Mouse (Mus musculus) spleen, postnatal 10 days (tissue): ENCODE data around the gene Mpig6b.

Experiments used
- DNase-seq, 2 experiments: peaks; one replicate each; pipeline ENCODE4 v3.0.0; 2021 to 2022; ENCODE audit warnings: low spot score in 2 of 2

Gene Mpig6b

DNA sequence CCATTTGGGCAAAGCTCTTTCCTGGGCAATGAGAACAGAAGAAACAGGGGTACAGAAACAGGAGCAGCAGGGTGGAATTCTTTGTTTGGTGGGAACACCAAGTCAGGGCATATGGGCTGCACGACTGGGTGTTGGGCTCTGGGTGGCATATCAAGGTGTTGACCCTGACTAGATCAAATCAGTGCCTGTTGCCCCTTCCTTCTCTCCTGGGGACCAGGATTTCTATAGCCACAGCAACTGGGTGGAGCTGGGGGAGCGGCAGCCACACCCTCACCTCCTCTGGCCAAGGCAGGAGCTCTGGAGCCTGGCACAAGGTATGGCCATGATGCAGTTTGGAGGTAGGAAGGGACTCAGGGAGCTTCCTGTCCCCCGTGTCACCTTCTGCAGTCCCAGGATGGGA lies 47.8 kb downstream of the Mpig6b start:
- no peak for DNase-seq

DNA sequence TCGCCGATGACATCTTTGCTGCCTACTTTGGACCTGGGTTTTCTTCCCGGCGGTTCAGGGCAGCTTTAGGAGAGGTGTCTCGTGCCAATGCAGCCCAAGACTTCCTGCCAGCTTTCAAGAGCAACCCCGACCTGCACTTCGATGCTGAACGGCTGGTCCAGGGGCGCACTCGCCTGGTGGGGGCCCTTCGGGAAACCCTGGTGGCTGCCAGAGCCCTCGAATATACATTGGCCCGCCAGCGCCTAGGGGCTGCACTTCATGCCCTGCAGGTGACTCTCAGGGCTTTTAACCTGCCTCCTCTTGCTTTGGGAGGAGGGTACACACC lies 48.3 kb downstream of the Mpig6b start:
- no peak for DNase-seq

DNA sequence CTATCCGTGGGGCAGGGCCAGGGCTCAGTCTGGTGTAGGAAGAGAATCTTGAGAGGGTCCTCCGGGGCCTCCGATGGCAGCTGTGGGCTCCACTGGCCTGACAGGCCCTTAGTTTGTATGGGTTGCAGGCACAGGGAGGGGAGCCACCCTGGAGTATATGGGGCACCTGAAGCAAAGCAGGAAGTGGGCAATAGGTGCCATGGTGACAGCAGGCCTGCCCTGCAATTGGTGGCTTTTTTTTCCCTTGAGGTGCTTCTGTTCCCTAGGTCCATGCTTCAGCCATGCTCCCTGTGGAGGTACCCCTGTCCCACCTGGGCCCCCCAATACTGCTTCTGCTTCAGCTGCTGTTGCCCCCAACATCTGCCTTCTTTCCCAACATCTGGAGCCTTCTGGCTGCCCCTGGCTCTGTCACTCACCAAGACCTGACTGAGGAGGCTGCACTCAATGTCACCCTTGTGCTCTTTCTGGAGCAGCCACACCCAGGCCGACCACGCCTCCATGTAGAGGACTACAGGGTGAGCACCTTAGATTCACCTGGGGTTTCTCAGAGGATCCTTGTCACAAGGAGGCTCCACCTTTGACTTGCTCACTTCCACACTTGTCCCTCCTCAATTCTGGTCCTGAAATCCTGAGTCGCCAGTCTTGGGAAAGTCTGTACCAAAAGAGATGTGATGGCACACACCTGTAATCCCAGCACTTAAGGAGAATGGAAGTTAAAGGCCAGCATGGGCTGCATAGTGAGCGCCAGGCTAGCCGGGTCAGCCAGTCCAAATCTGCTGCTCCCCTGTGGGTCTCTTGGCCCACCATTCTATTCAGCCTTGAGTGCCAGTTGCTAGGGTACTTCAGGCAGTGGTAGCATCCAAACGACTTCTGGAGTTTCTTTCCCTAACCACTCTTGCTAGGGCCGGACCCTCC lies 48.9 kb downstream of the Mpig6b start:
- no peak for DNase-seq

DNA sequence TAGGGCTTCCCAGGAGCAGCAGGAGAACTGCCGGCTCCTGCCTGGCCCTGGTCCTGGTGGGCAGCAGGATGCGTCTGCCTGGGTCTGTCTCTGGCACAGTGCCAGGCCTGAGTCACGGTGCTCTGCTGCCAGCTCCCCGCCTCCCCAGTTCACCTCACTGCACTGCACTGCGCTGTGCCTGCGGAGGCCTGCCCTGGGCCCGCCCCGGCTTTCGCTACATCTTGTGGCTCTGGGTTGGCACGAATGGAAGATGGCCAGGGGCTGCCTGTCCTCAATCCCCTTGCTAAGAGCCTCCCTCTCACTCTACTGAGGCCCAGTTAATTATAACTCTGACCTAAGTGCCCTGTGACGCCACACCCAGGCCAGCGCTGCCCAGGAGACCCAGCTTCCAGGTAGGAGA lies 49.6 kb downstream of the Mpig6b start, which contains the start of gene Vwa7:
Gene Vwa7 (plus strand): TSS at position 204 of the 400 bp plus-strand sequence.
- DNase-seq, result peak in 1 of 2 experiments; percentile 51

DNA sequence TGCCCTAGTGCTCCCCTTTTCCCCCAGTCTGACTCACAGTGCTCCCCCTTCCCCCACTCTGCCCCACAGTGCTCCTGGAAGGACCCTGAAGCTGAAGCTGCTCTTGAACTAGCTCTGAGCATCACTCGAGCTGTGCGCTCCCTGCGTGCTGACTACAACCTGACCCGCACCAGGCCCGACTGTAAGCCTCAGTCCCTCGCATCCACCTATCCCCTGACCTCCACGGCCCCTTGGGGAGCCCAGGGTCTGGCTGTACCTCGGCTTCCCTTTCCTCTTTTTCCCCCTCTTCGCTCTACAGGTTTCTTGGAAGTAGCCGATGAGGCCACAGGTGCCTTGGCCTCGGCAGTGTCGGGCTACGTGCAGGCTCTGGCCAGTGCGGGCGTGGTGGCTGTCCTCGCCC lies 50.7 kb downstream of the Mpig6b start:
- DNase-seq, result peak in 1 of 2 experiments; percentile 15

DNA sequence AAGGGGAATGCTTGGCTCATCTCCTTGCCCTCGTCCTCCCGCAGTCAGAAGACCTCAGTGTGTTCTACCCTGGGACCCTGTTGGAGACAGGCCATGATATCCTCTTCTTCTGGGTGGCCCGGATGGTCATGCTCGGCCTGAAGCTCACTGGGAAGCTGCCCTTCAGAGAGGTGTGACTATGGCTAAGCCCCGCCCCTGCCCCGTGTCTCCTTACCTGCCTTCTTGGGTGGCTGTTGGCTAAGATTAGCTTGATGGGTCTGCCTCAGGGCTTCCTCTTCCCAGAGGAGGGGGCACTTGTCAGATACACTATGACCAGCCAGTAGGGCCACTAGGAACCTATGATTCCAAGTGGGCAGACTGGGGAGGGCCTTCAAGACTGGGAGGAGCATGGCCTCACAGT lies 52.8 kb downstream of the Mpig6b start:
- DNase-seq, result peak in 1 of 2 experiments; percentile 15
